Mouse (Mus musculus) kidney, postnatal 0 days (tissue): ENCODE measurements around the gene 1700011L22Rik. TPM values are rescaled to one million over a fixed set of nuclear protein-coding genes. Genes with fewer than 3 reads are reported as not detected.

Experiments used
- ATAC-seq: fragments of 200-750 bp; cut with Nextera tagmentation; replicated peaks from 2 replicates; pipeline ENCODE4 v1.8.0; 2017; ENCODE audit warnings: low read depth, moderate number of reproducible peaks, moderate TSS enrichment, moderate library complexity; ENCODE audit not compliant: low FRiP score
- DNase-seq: peaks from one replicate; pipeline ENCODE4 v3.0.0-alpha.2; 2016; ENCODE audit warnings: low spot score
- H3K27ac ChIP-seq: fragments of 300-500 bp; sonication (generic); 2 replicates; pipeline ENCODE4 v1.5.1; 2014; ENCODE audit warnings: mild to moderate bottlenecking
- H3K27me3 ChIP-seq: fragments of 300-500 bp; sonication (generic); 2 replicates; pipeline ENCODE4 v1.6.1; 2014; ENCODE audit warnings: low read length, mixed read lengths; ENCODE audit not compliant: insufficient read depth
- H3K36me3 ChIP-seq: fragments of 300-500 bp; sonication (generic); 2 replicates; pipeline ENCODE4 v1.6.1; 2014; ENCODE audit warnings: low read length, mixed read lengths; ENCODE audit not compliant: insufficient read depth
- H3K4me1 ChIP-seq: fragments of 300-500 bp; sonication (generic); replicated peaks from 2 replicates; pipeline ENCODE4 v1.6.1; 2014; ENCODE audit warnings: antibody characterized with exemption, low read length, mixed read lengths; ENCODE audit not compliant: insufficient read depth
- H3K4me2 ChIP-seq: fragments of 300-500 bp; sonication (generic); 2 replicates; pipeline ENCODE4 v1.6.1; 2014; ENCODE audit warnings: mild to moderate bottlenecking, low read length, moderate library complexity, mixed read lengths
- H3K4me3 ChIP-seq: fragments of 300-500 bp; sonication (generic); replicated peaks from 2 replicates; pipeline ENCODE4 v1.5.1; 2014; ENCODE audit warnings: low read depth, low read length
- H3K9ac ChIP-seq: fragments of 300-500 bp; sonication (generic); 2 replicates; pipeline ENCODE4 v1.6.1; 2014; ENCODE audit warnings: low read depth, low read length
- H3K9me3 ChIP-seq: fragments of 300-500 bp; sonication (generic); replicated peaks from 2 replicates; pipeline ENCODE4 v1.6.1; 2016; ENCODE audit warnings: low read length, inconsistent platforms, mixed read lengths
- CTCF ChIP-seq: IDR thresholded peaks from 2 replicates; pipeline ENCODE4 v1.5.1; 2016; ENCODE audit warnings: antibody characterized with exemption, low read depth, mild to moderate bottlenecking, moderate library complexity
- WGBS: fragments of 180-500 bp; shearing (Covaris S2); extraction: QIAGEN DNeasy Blood & Tissue Kit; methylation state at CpG from one replicate; pipeline ENCODE4 v1.1.7; 2014; 5-methylcytosine and 5-hydroxymethylcytosine counted together
- polyA plus RNA-seq: library from polyadenylated mRNA; unstranded; fragments of >200 nt; fragmentation: Nextera tagmentation; extraction: Ambion mirVana; gene quantifications from 2 replicates; pipeline ENCODE4 v1.2.1, GENCODE M21; 2015

The 1700011L22Rik gene
- polyA plus RNA-seq, 1 experiment from 2014 or later, result not detected

GRCm38 (mm10) chr8:79256076-79256705 is 7.8 kb upstream of the 1700011L22Rik start:
- no peak overlapping the region for H3K4me3 ChIP-seq
- H3K27me3 ChIP-seq, result no peaks in the 10 kb centered on the region
- no peaks in the 10 kb centered on the region for H3K36me3 ChIP-seq
- no peaks in the 10 kb centered on the region for H3K9me3 ChIP-seq
- H3K4me1 ChIP-seq, result no peaks in the 10 kb centered on the region
- ATAC-seq (no peak), DNase-seq (peak; percentile 40)
- no peak overlapping the region for H3K27ac ChIP-seq
- 60% methylated on average over 8 of the region's 8 CpGs for WGBS
- no peak overlapping the region for H3K4me2 ChIP-seq
- TF ChIP-seq CTCF, result no peak
- no peak overlapping the region for H3K9ac ChIP-seq

GRCm38 (mm10) chr8:79253742-79254141 is 5.4 kb upstream of the 1700011L22Rik start:
- 90% methylated on average over 6 of the region's 6 CpGs for WGBS
- ATAC-seq, result no peak

GRCm38 (mm10) chr8:79243422-79243821 is 4.9 kb downstream of the 1700011L22Rik start:
- Histone ChIP-seq H3K4me2 (no peak overlapping the region), H3K4me1 (no peaks in the 10 kb centered on the region), H3K36me3 (no peaks in the 10 kb centered on the region), H3K4me3 (no peak overlapping the region), H3K27ac (no peak overlapping the region), H3K27me3 (no peaks in the 10 kb centered on the region), H3K9ac (no peak overlapping the region), H3K9me3 (no peaks in the 10 kb centered on the region)
- WGBS, result 75% methylated on average over 2 of the region's 2 CpGs
- TF ChIP-seq CTCF, result no peak
- DNase-seq, result no peak
- no peak for ATAC-seq

More at GRCm38 (mm10) chr8:79253742-79254141, 5.4 kb upstream of the 1700011L22Rik start:
- H3K4me2 ChIP-seq, result no peak overlapping the region
- no peak for TF ChIP-seq CTCF
- H3K4me1 ChIP-seq, result no peaks in the 10 kb centered on the region
- H3K27me3 ChIP-seq, result no peaks in the 10 kb centered on the region
- no peaks in the 10 kb centered on the region for H3K9me3 ChIP-seq
- H3K9ac ChIP-seq, result no peak overlapping the region
- no peaks in the 10 kb centered on the region for H3K36me3 ChIP-seq
- H3K4me3 ChIP-seq, result no peak overlapping the region
- DNase-seq, result no peak
- H3K27ac ChIP-seq, result no peak overlapping the region

- Histone ChIP-seq H3K9ac (no peak overlapping the region), H3K9me3 (no peaks in the 10 kb centered on the region), H3K4me2 (no peak overlapping the region), H3K36me3 (no peaks in the 10 kb centered on the region), H3K4me3 (no peak overlapping the region), H3K4me1 (no peaks in the 10 kb centered on the region), H3K27ac (no peak overlapping the region), H3K27me3 (no peaks in the 10 kb centered on the region)
- 66% methylated on average over 7 of the region's 7 CpGs for WGBS
- no peak for TF ChIP-seq CTCF
- DNase-seq, result no peak
- no peak for ATAC-seq
Measured at GRCm38 (mm10) chr8:79239996-79240395, 8.4 kb downstream of the 1700011L22Rik start.

GRCm38 (mm10) chr8:79239320-79239719 is 9.1 kb downstream of the 1700011L22Rik start:
- no peaks in the 10 kb centered on the region for H3K9me3 ChIP-seq
- H3K4me1 ChIP-seq, result no peaks in the 10 kb centered on the region
- WGBS, result 64% methylated on average over 3 of the region's 3 CpGs
- no peak overlapping the region for H3K4me3 ChIP-seq
- no peak overlapping the region for H3K9ac ChIP-seq
- no peaks in the 10 kb centered on the region for H3K36me3 ChIP-seq
- ATAC-seq, result no peak
- H3K4me2 ChIP-seq, result no peak overlapping the region
- H3K27ac ChIP-seq, result no peak overlapping the region
- TF ChIP-seq CTCF, result no peak
- H3K27me3 ChIP-seq, result no peaks in the 10 kb centered on the region
- DNase-seq, result no peak

GRCm38 (mm10) chr8:79229266-79229888 is 19.0 kb downstream of the 1700011L22Rik start:
- Histone ChIP-seq H3K27ac (no peak overlapping the region), H3K27me3 (no peaks in the 10 kb centered on the region), H3K4me1 (no peaks in the 10 kb centered on the region), H3K9ac (no peak overlapping the region), H3K9me3 (no peaks in the 10 kb centered on the region), H3K4me3 (no peak overlapping the region), H3K4me2 (no peak overlapping the region), H3K36me3 (no peaks in the 10 kb centered on the region)
- ATAC-seq, result no peak
- TF ChIP-seq CTCF, result no peak
- DNase-seq, result peak; percentile 69
- WGBS, result 60% methylated on average over 8 of the region's 8 CpGs
